Mouse (Mus musculus) stomach, embryonic 14.5 days (tissue): ENCODE measurements around the gene Mfsd12. TPM values are rescaled to one million over a fixed set of nuclear protein-coding genes. Genes with fewer than 3 reads are reported as not detected.
A peak's percentile ranks its signal among the peaks of the same experiment; 100 is the strongest.

Experiments
- ATAC-seq: fragments of 200-750 bp; cut with Nextera tagmentation; 2 replicates; pipeline ENCODE4 v1.8.0; 2017; ENCODE audit warnings: low read depth, moderate TSS enrichment; ENCODE audit not compliant: insufficient number of reproducible peaks, insufficient read depth, low FRiP score
- H3K27ac ChIP-seq: fragments of 300-500 bp; sonication (generic); 2 replicates; pipeline ENCODE4 v1.5.1; 2014; ENCODE audit warnings: mild to moderate bottlenecking, low read length, moderate library complexity, mixed read lengths
- H3K27me3 ChIP-seq: fragments of 300-500 bp; sonication (generic); 2 replicates; pipeline ENCODE4 v1.6.1; 2014; ENCODE audit warnings: low read length, control low read depth, mixed read lengths; ENCODE audit not compliant: control insufficient read depth, insufficient read depth
- H3K36me3 ChIP-seq: fragments of 300-500 bp; sonication (generic); 2 replicates; pipeline ENCODE4 v1.6.1; 2014; ENCODE audit warnings: mild to moderate bottlenecking, control low read depth, low read length, moderate library complexity, mixed read lengths; ENCODE audit not compliant: control insufficient read depth, insufficient read depth
- H3K4me1 ChIP-seq: fragments of 300-500 bp; sonication (generic); 2 replicates; pipeline ENCODE4 v1.6.1; 2014; ENCODE audit warnings: low read length, control low read depth, mixed read lengths; ENCODE audit not compliant: control insufficient read depth, insufficient read depth
- H3K4me2 ChIP-seq: fragments of 300-500 bp; sonication (generic); replicated peaks from 2 replicates; pipeline ENCODE4 v1.6.1; 2014; ENCODE audit warnings: low read depth, low read length, control low read depth
- H3K4me3 ChIP-seq: fragments of 300-500 bp; sonication (generic); 2 replicates; pipeline ENCODE4 v1.5.1; 2014; ENCODE audit warnings: low read depth, low read length, control low read depth
- H3K9ac ChIP-seq: fragments of 300-500 bp; sonication (generic); replicated peaks from 2 replicates; pipeline ENCODE4 v1.6.1; 2014; ENCODE audit warnings: low read depth, mild to moderate bottlenecking, control low read depth, low read length, moderate library complexity, mixed read lengths
- H3K9me3 ChIP-seq: fragments of 300-500 bp; sonication (generic); 2 replicates; pipeline ENCODE4 v1.6.1; 2016; ENCODE audit warnings: low read depth, low read length, control low read depth; ENCODE audit not compliant: control insufficient read depth
- WGBS: fragments of 180-500 bp; shearing (Covaris S2); extraction: QIAGEN DNeasy Blood & Tissue Kit; methylation state at CpG from one replicate; pipeline ENCODE4 v1.1.7; 2014; 5-methylcytosine and 5-hydroxymethylcytosine counted together
- polyA plus RNA-seq: library from polyadenylated mRNA; unstranded; fragments of >200 nt; fragmentation: Nextera tagmentation; extraction: Ambion mirVana; gene quantifications from 2 replicates; pipeline ENCODE4 v1.2.1, GENCODE M21; 2014

The Mfsd12 gene
- polyA plus RNA-seq, 1 experiment from 2014 or later: 4.7 TPM

DNA sequence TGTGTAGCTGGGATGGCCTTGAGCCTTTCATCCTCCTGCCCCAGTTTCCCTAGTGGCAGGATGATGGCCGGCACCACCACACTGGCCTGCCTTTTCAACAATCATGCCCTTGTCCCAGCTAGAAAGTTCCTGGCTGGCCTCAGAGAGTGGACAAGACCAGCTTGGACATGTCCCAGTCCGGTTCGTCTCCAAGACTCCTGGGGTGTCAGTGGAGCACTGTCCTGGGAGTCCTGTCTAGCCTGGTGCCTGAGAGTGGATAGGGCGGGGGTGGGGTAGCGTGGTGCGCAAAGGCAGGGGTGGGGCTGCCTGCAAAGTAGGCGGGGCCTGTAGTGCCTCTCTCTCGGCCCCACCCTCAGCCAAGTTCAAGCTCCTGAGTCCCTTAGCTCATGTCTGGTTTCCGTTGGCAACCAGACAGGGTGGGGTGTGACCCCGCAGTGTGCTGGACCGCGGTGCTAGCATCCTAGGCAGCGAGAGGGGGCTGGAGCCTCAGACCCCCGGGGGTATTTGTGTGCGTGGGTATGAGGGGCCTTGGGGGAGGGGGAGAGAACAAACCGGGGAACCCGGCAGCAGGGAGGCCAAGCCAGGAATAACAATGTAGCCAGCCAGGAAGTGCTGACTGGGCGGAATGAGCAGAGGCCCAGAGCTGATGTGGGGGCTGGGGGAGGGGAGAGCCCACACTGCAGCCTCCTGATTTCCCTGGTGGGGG lies 44.4 kb downstream of the Mfsd12 start:
- ATAC-seq: peak; percentile 79
- no peak overlapping the region for H3K4me3 ChIP-seq
- H3K36me3 ChIP-seq: peaks cover 43% of the 10 kb centered on the region
- H3K27ac ChIP-seq: peak overlapping the region; percentile 85; the same call in 1 of the 2 replicates
- 7% methylated on average over 18 of the region's 18 CpGs for WGBS
- H3K9me3 ChIP-seq: no peaks in the 10 kb centered on the region
- H3K4me2 ChIP-seq: peak overlapping the region; percentile 19
- H3K27me3 ChIP-seq: no peaks in the 10 kb centered on the region
- peaks cover 25% of the 10 kb centered on the region for H3K4me1 ChIP-seq
- no peak overlapping the region for H3K9ac ChIP-seq

- Histone ChIP-seq H3K4me2 (peak overlapping the region; percentile 19), H3K9me3 (no peaks in the 10 kb centered on the region), H3K27me3 (no peaks in the 10 kb centered on the region), H3K4me1 (peaks cover 27% of the 10 kb centered on the region), H3K4me3 (no peak overlapping the region), H3K27ac (peak overlapping the region; percentile 85), H3K9ac (0 out of 2 replicates have a peak overlapping the region, but pooled peaks have one; percentile 0), H3K36me3 (peaks cover 50% of the 10 kb centered on the region)
- 13% methylated on average over 7 of the region's 7 CpGs for WGBS
- no peak for ATAC-seq
These were observed 45.0 kb downstream of the Mfsd12 start for GRCm38 (mm10) chr10:81402227-81402765.

DNA sequence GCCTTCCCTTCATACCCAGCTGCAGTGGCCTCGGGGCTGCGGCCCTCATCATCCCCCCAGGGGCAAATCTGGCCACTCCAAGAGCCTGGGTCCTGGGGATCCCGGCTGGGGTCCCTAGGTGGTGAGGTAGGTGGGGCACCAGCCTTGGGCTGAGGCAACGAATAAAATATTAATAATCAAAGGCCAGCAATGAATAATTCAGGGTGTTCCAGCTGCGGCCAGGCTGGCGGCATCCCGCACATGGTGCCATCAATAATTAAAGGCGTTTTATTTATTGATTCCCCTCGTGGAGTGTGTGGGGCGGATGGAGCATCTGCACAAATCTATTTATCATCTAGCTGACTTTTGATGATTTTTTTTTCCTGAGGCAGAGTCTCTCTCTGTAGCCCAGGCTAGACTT lies 46.2 kb downstream of the Mfsd12 start:
- Histone ChIP-seq H3K4me1 (peaks cover 37% of the 10 kb centered on the region), H3K9ac (0 out of 2 replicates have a peak overlapping the region, but pooled peaks have one; percentile 0), H3K36me3 (peaks cover 41% of the 10 kb centered on the region), H3K27ac (peak overlapping the region; percentile 85; the same call in 1 of the 2 replicates), H3K4me2 (no peak overlapping the region), H3K27me3 (no peaks in the 10 kb centered on the region), H3K4me3 (no peak overlapping the region), H3K9me3 (no peaks in the 10 kb centered on the region)
- WGBS: 59% methylated on average over 10 of the region's 10 CpGs
- ATAC-seq: no peak

DNA sequence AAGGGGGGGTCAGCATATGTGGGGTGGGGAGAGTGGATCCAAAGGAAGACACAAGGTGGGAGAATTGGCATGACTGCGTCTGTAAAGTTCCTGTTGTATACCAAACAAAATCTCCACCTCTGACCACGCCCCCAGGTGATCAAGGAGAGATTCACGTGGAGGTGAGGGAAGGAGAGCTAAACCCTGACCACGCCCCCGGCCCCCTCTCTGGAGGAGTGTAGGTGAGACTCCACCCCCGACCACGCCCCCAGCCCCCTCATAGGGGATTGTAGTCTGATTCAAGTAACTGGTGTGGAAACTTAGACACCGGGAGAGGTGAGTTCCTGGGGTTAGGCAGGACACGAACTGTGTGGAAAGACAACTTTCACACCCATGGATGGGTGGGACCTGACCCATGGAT lies 46.8 kb downstream of the Mfsd12 start:
- Histone ChIP-seq H3K4me1 (peaks cover 37% of the 10 kb centered on the region), H3K27me3 (no peaks in the 10 kb centered on the region), H3K4me2 (no peak overlapping the region), H3K9me3 (no peaks in the 10 kb centered on the region), H3K9ac (no peak overlapping the region), H3K4me3 (no peak overlapping the region), H3K36me3 (peaks cover 41% of the 10 kb centered on the region), H3K27ac (no peak overlapping the region)
- ATAC-seq: no peak
- 26% methylated on average over 9 of the region's 9 CpGs for WGBS

GRCm38 (mm10) chr10:81404720-81405119 lies 47.4 kb downstream of the Mfsd12 start:
- H3K9me3 ChIP-seq: no peaks in the 10 kb centered on the region
- H3K4me2 ChIP-seq: no peak overlapping the region
- H3K9ac ChIP-seq: no peak overlapping the region
- 66% methylated on average over 18 of the region's 18 CpGs for WGBS
- H3K36me3 ChIP-seq: peaks cover 38% of the 10 kb centered on the region
- no peaks in the 10 kb centered on the region for H3K27me3 ChIP-seq
- peaks cover 41% of the 10 kb centered on the region for H3K4me1 ChIP-seq
- no peak overlapping the region for H3K27ac ChIP-seq
- no peak for ATAC-seq
- H3K4me3 ChIP-seq: no peak overlapping the region

DNA sequence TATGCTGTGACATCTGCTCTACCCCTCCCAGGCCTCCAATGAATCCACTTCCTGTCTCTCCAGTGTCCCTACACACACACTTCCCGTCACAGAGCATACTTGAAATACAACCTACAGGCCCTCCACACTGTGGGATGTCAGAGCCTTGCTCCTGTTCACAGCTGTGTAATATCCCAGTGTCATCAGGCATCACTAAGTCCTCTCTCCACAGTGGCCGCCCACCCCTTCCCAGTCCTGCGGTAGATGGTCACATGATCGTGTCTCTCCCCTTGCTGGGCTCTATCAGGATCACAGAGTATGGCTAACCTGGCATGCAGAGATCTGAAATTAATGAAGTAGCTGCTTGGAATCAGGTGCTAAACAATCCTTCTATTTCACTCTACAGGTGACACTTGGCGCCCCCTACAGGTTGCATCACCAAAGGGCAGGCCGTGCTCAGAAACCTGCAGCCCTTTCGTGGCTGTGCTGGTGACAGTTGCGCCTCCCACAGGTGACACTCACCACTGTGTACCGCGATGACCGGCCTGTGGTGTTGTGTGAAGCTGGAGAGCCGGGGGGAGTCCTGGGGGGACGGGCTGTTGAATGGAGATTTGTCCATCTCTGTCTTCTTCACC lies 48.4 kb downstream of the Mfsd12 start:
- no peak overlapping the region for H3K9ac ChIP-seq
- no peak overlapping the region for H3K27ac ChIP-seq
- peaks cover 50% of the 10 kb centered on the region for H3K4me1 ChIP-seq
- no peak for ATAC-seq
- no peak overlapping the region for H3K4me2 ChIP-seq
- no peaks in the 10 kb centered on the region for H3K27me3 ChIP-seq
- no peaks in the 10 kb centered on the region for H3K9me3 ChIP-seq
- WGBS: 47% methylated on average over 13 of the region's 13 CpGs
- no peak overlapping the region for H3K4me3 ChIP-seq
- H3K36me3 ChIP-seq: peaks cover 28% of the 10 kb centered on the region

- no peak overlapping the region for H3K9ac ChIP-seq
- no peaks in the 10 kb centered on the region for H3K9me3 ChIP-seq
- H3K4me1 ChIP-seq: peaks cover 53% of the 10 kb centered on the region
- no peak for ATAC-seq
- H3K4me2 ChIP-seq: no peak overlapping the region; the same call in none of the 2 replicates
- H3K27me3 ChIP-seq: no peaks in the 10 kb centered on the region
- WGBS: 42% methylated on average over 24 of the region's 24 CpGs
- 0 out of 2 replicates have a peak overlapping the region, but pooled peaks have one; percentile 15 for H3K27ac ChIP-seq
- peaks cover 28% of the 10 kb centered on the region for H3K36me3 ChIP-seq
- H3K4me3 ChIP-seq: 0 out of 2 replicates have a peak overlapping the region, but pooled peaks have one; percentile 11
These were observed 49.5 kb downstream of the Mfsd12 start for GRCm38 (mm10) chr10:81406504-81407440.
